Mouse (Mus musculus) megakaryocyte-erythroid progenitor cell, adult 5-6 weeks (primary cell): ENCODE data around the gene Adam6a. TPM values are rescaled to one million over a fixed set of nuclear protein-coding genes. Genes with fewer than 3 reads are reported as not detected.
"Not testable (repeated sequence)": the region's sequence is repeated elsewhere in the genome, so short reads cannot be mapped to it uniquely, and the experiment has no call there.

Experiments used
- ATAC-seq: replicated peaks from 2 replicates; pipeline ENCODE4 v1.8.0; 2016; ENCODE audit warnings: mild to moderate bottlenecking, inconsistent platforms; ENCODE audit not compliant: severe bottlenecking, poor library complexity, low FRiP score, low TSS enrichment
- total RNA-seq, 2 experiments: library from RNA; stranded (forward) in 1 of 2; stranded (reverse) in 1 of 2; fragments of 200-1000, 215-1000 nt in 1 of 2; fragments of >200 nt in 1 of 2; fragmentation: Nextera tagmentation in 1 of 2; gene quantifications; 2 replicates each; pipeline ENCODE4 v1.2.3; 2014 to 2017

Adam6a gene
- not detected in 2 replicates for total RNA-seq (2014; fragmentation: Nextera tagmentation)
- not detected in 2 replicates for total RNA-seq (2017)

- not testable (repeated sequence) for ATAC-seq
Observed at GRCm38 (mm10) chr12:113543608-113544007, at the start of gene Adam6a. Adam6a (plus strand) TSS chr12:113543908.

- no peak for ATAC-seq
Observed at GRCm38 (mm10) chr12:113525901-113526300, 17.8 kb upstream of the Adam6a start.

GRCm38 (mm10) chr12:113578241-113578640 lies 34.5 kb downstream of the Adam6a start:
- ATAC-seq, result peak; percentile 59; the same call in 1 of the 2 replicates

- ATAC-seq, result no peak
Observed at GRCm38 (mm10) chr12:113588001-113588400, 44.3 kb downstream of the Adam6a start.

Other genes with a start within 250 kb of the Adam6a start
- not detected in 2 replicates for gene Adam6b, start 54.4 kb upstream of the Adam6a start, total RNA-seq (2014; fragmentation: Nextera tagmentation)
- not detected in 2 replicates for gene Adam6b, start 54.4 kb upstream of the Adam6a start, total RNA-seq (2017)